Mouse (Mus musculus): Measurements from ENCODE around the gene Pcgf3. TPM values are rescaled to one million over a fixed set of nuclear protein-coding genes. Genes with fewer than 3 reads are reported as not detected.
A peak's percentile ranks its signal among the peaks of the same experiment; 100 is the strongest.

Gene Pcgf3
- total and polyA plus RNA-seq, 2 experiments from 2014 or later, result 13.9 to 18.7 TPM

- Histone ChIP-seq H3K9me3 (replicated peaks; ENCODE audit: control insufficient read depth, low read length) (no peaks in the 10 kb centered on the region), H3K27ac (ENCODE audit: low read depth) (peak within 1 kb of the TSS; percentile 50; the same call in 1 of the 2 replicates), H3K27me3 (ENCODE audit: control insufficient read depth, insufficient read depth, low read length) (no peaks in the 10 kb centered on the region), H3K36me3 (replicated peaks; ENCODE audit: control insufficient read depth, insufficient read depth, low read length) (no peaks in the 10 kb centered on the region), H3K4me2 (ENCODE audit: low read depth, low read length) (peak within 1 kb of the TSS; percentile 69), H3K9ac (replicated peaks; ENCODE audit: low read depth, low read length) (peak within 1 kb of the TSS; percentile 43), H3K4me1 (ENCODE audit: control insufficient read depth, insufficient read depth) (peaks cover 9% of the 10 kb centered on the region; the same call in 1 of the 2 replicates), H3K4me3 (ENCODE audit: low read depth, low read length) (peak within 1 kb of the TSS; percentile 44)
- DNase-seq (ENCODE audit: low spot score) (peak; percentile 57), ATAC-seq (ENCODE audit: insufficient read depth, low read depth) (peak; percentile 93)
- WGBS, result 10% methylated on average over 24 of the region's 24 CpGs
- TF ChIP-seq EP300 (IDR thresholded peaks at IDR 0.05; ENCODE audit: low read depth) (no peak), CTCF (IDR thresholded peaks at IDR 0.05; ENCODE audit: low read depth) (no peak)
These were observed 12.0 kb upstream of the Pcgf3 start, which contains the start of gene Mfsd7a for GRCm38 (mm10) chr5:108448785-108449668. TSS of gene Mfsd7a (minus strand) at chr5:108448891.

GRCm38 (mm10) chr5:108450837-108451540 is 10.0 kb upstream of the Pcgf3 start:
- Histone ChIP-seq H3K27me3 (ENCODE audit: control insufficient read depth, insufficient read depth, low read length) (no peaks in the 10 kb centered on the region), H3K4me3 (ENCODE audit: low read depth, low read length) (no peak overlapping the region), H3K36me3 (replicated peaks; ENCODE audit: control insufficient read depth, insufficient read depth, low read length) (no peaks in the 10 kb centered on the region), H3K4me2 (ENCODE audit: low read depth, low read length) (no peak overlapping the region), H3K4me1 (ENCODE audit: control insufficient read depth, insufficient read depth) (peaks cover 9% of the 10 kb centered on the region; the same call in 1 of the 2 replicates), H3K9ac (replicated peaks; ENCODE audit: low read depth, low read length) (no peak overlapping the region), H3K9me3 (replicated peaks; ENCODE audit: control insufficient read depth, low read length) (no peaks in the 10 kb centered on the region), H3K27ac (ENCODE audit: low read depth) (no peak overlapping the region)
- ATAC-seq (ENCODE audit: insufficient read depth, low read depth), result no peak
- TF ChIP-seq CTCF (IDR thresholded peaks at IDR 0.05; ENCODE audit: low read depth) (no peak), EP300 (IDR thresholded peaks at IDR 0.05; ENCODE audit: low read depth) (no peak)
- DNase-seq (ENCODE audit: low spot score), result no peak
- 83% methylated on average over 8 of the region's 8 CpGs for whole genome bisulfite sequencing

- Histone ChIP-seq H3K27ac (ENCODE audit: low read depth) (no peak overlapping the region), H3K9ac (replicated peaks; ENCODE audit: low read depth, low read length) (no peak overlapping the region), H3K27me3 (ENCODE audit: control insufficient read depth, insufficient read depth, low read length) (no peaks in the 10 kb centered on the region), H3K36me3 (replicated peaks; ENCODE audit: control insufficient read depth, insufficient read depth, low read length) (no peaks in the 10 kb centered on the region), H3K4me3 (ENCODE audit: low read depth, low read length) (no peak overlapping the region), H3K4me1 (ENCODE audit: control insufficient read depth, insufficient read depth) (peaks cover 9% of the 10 kb centered on the region; the same call in 1 of the 2 replicates), H3K9me3 (replicated peaks; ENCODE audit: control insufficient read depth, low read length) (no peaks in the 10 kb centered on the region), H3K4me2 (ENCODE audit: low read depth, low read length) (no peak overlapping the region)
- 71% methylated on average over 1 of the region's 1 CpGs for WGBS
- ATAC-seq (ENCODE audit: insufficient read depth, low read depth), result no peak
- TF ChIP-seq CTCF (IDR thresholded peaks at IDR 0.05; ENCODE audit: low read depth), result no peak
- no peak for TF ChIP-seq EP300 (IDR thresholded peaks at IDR 0.05; ENCODE audit: low read depth)
- no peak for DNase-seq (ENCODE audit: low spot score)
These were observed 9.4 kb upstream of the Pcgf3 start for GRCm38 (mm10) chr5:108451611-108452010.

- ATAC-seq (ENCODE audit: insufficient read depth, low read depth) (no peak), DNase-seq (ENCODE audit: low spot score) (no peak)
- TF ChIP-seq CTCF (IDR thresholded peaks at IDR 0.05; ENCODE audit: low read depth) (no peak), EP300 (IDR thresholded peaks at IDR 0.05; ENCODE audit: low read depth) (no peak)
- Histone ChIP-seq H3K27ac (ENCODE audit: low read depth) (no peak overlapping the region), H3K9ac (replicated peaks; ENCODE audit: low read depth, low read length) (no peak overlapping the region), H3K27me3 (ENCODE audit: control insufficient read depth, insufficient read depth, low read length) (no peaks in the 10 kb centered on the region), H3K4me1 (ENCODE audit: control insufficient read depth, insufficient read depth) (peaks cover 9% of the 10 kb centered on the region; the same call in 1 of the 2 replicates), H3K4me3 (ENCODE audit: low read depth, low read length) (no peak overlapping the region), H3K36me3 (replicated peaks; ENCODE audit: control insufficient read depth, insufficient read depth, low read length) (no peaks in the 10 kb centered on the region), H3K9me3 (replicated peaks; ENCODE audit: control insufficient read depth, low read length) (no peaks in the 10 kb centered on the region), H3K4me2 (ENCODE audit: low read depth, low read length) (no peak overlapping the region)
- 70% methylated on average over 1 of the region's 1 CpGs for WGBS
These were observed 8.6 kb upstream of the Pcgf3 start for GRCm38 (mm10) chr5:108452422-108452821.

- no peak overlapping the region for H3K4me2 ChIP-seq (ENCODE audit: low read depth, low read length)
- TF ChIP-seq CTCF (IDR thresholded peaks at IDR 0.05; ENCODE audit: low read depth) (no peak), EP300 (IDR thresholded peaks at IDR 0.05; ENCODE audit: low read depth) (no peak)
- H3K27ac ChIP-seq (ENCODE audit: low read depth), result no peak overlapping the region
- no peak overlapping the region for H3K4me3 ChIP-seq (ENCODE audit: low read depth, low read length)
- H3K27me3 ChIP-seq (ENCODE audit: control insufficient read depth, insufficient read depth, low read length), result no peaks in the 10 kb centered on the region
- DNase-seq (ENCODE audit: low spot score), result no peak
- H3K9ac ChIP-seq (replicated peaks; ENCODE audit: low read depth, low read length), result no peak overlapping the region
- WGBS, result 50% methylated on average over 3 of the region's 3 CpGs
- no peak for ATAC-seq (ENCODE audit: insufficient read depth, low read depth)
- peaks cover 7% of the 10 kb centered on the region; the same call in 1 of the 2 replicates for H3K4me1 ChIP-seq (ENCODE audit: control insufficient read depth, insufficient read depth)
- no peaks in the 10 kb centered on the region for H3K36me3 ChIP-seq (replicated peaks; ENCODE audit: control insufficient read depth, insufficient read depth, low read length)
- H3K9me3 ChIP-seq (replicated peaks; ENCODE audit: control insufficient read depth, low read length), result no peaks in the 10 kb centered on the region
These were observed 6.9 kb upstream of the Pcgf3 start for GRCm38 (mm10) chr5:108454094-108454493.
